Mouse (Mus musculus) MEL (cell line): ENCODE data around the gene Unc45a.

Source experiments
- CHD2 ChIP-seq: IDR thresholded peaks from 2 replicates; pipeline ENCODE4 v1.6.1; 2011; ENCODE audit warnings: low read length, improper control_type of control experiment
- CTCF ChIP-seq, 3 experiments: IDR thresholded peaks in 2 of 3; conservative IDR thresholded peaks in 1 of 3; 2 replicates each; pipeline ENCODE4 v1.5.1; 2011 to 2012; ENCODE audit warnings: low read length in 3 of 3, low read depth in 2 of 3, mild to moderate bottlenecking in 2 of 3, improper control_type of control experiment in 1 of 3, inconsistent platforms in 1 of 3, mixed read lengths in 1 of 3, moderate library complexity in 1 of 3; ENCODE audit not compliant: control insufficient read depth in 1 of 3, insufficient read depth in 1 of 3, poor library complexity in 1 of 3, severe bottlenecking in 1 of 3
- EP300 ChIP-seq, 2 experiments: IDR thresholded peaks; 2 replicates each; pipeline ENCODE4 v1.6.1; 2011; ENCODE audit warnings: improper control_type of control experiment in 2 of 2, low read length in 2 of 2, low read depth in 1 of 2, mild to moderate bottlenecking in 1 of 2
- MAX ChIP-seq: IDR thresholded peaks from 2 replicates; pipeline ENCODE4 v1.6.1; 2011; ENCODE audit warnings: low read length, improper control_type of control experiment
- POLR2A ChIP-seq, 2 experiments: IDR thresholded peaks; 2 replicates each; pipeline ENCODE4 v1.6.1; 2011 to 2012; ENCODE audit warnings: low read length in 2 of 2, mild to moderate bottlenecking in 2 of 2, control low read depth in 1 of 2, improper control_type of control experiment in 1 of 2, low read depth in 1 of 2, moderate library complexity in 1 of 2; ENCODE audit not compliant: control insufficient read depth in 1 of 2, insufficient read depth in 1 of 2, poor library complexity in 1 of 2
- TCF12 ChIP-seq: IDR thresholded peaks from 2 replicates; pipeline ENCODE4 v1.6.1; 2014; ENCODE audit warnings: low read depth, mild to moderate bottlenecking, inconsistent platforms, low read length, improper control_type of control experiment, moderate library complexity
- USF2 ChIP-seq, 2 experiments: IDR thresholded peaks; 2 replicates each; pipeline ENCODE4 v1.6.1; 2011 to 2012; ENCODE audit warnings: improper control_type of control experiment in 2 of 2, low read length in 2 of 2, borderline replicate concordance in 1 of 2, inconsistent platforms in 1 of 2, low read depth in 1 of 2, mild to moderate bottlenecking in 1 of 2; ENCODE audit not compliant: insufficient read depth in 1 of 2
- ZMIZ1 ChIP-seq: IDR thresholded peaks from 2 replicates; pipeline ENCODE4 v1.6.1; 2012; ENCODE audit warnings: low read depth, mild to moderate bottlenecking, inconsistent platforms, low read length, improper control_type of control experiment, moderate library complexity

DNA sequence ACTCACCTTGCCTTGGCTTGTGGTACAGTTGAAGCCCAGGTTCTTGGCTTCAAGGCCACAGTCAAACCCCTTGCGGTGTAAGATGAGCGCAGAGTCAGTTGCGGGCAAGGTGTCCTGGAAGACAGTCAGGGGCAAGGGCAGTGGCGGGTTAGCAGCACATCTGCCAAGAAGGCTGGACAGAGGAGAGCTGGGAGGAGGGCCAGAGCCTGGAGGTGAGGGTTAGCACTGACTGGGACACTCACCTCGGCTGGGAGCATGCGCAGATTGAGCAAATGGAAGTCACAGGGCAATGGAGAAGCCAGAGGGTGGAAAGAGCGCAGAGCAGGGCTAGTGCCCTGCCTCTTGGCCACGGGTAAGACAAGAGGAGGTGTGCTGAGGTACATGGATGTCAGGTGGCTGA lies 12.1 kb upstream of the Unc45a start:
- TF ChIP-seq TCF12 (no peak), POLR2A (IDR thresholded peaks at IDR 0.05; ENCODE audit: control insufficient read depth in 1 of 2, insufficient read depth in 1 of 2, low read depth in 1 of 2, low read length in 2 of 2, poor library complexity in 1 of 2) (no peak), MAX (no peak), USF2 (IDR thresholded peaks at IDR 0.05; ENCODE audit: borderline replicate concordance in 1 of 2, insufficient read depth in 1 of 2, low read depth in 1 of 2, low read length in 2 of 2) (no peak), CTCF (IDR thresholded peaks at IDR 0.05 in 2 of 3, conservative IDR thresholded peaks at IDR 0.05 in 1 of 3; ENCODE audit: control insufficient read depth in 1 of 3, insufficient read depth in 1 of 3, low read depth in 2 of 3, low read length in 3 of 3, poor library complexity in 1 of 3, severe bottlenecking in 1 of 3) (no peak), EP300 (IDR thresholded peaks at IDR 0.05; ENCODE audit: low read depth in 1 of 2, low read length in 2 of 2) (no peak), CHD2 (no peak), ZMIZ1 (no peak)
